Mouse (Mus musculus) embryonic fibroblast, embryonic 13.5 days (primary cell): ENCODE measurements around the gene Reg1. TPM values are rescaled to one million over a fixed set of nuclear protein-coding genes. Genes with fewer than 3 reads are reported as not detected.
"Not testable (repeated sequence)": the region's sequence is repeated elsewhere in the genome, so short reads cannot be mapped to it uniquely, and the experiment has no call there.

ENCODE experiments used
- H3K27ac ChIP-seq: 2 replicates; pipeline ENCODE4 v1.5.1; 2012; ENCODE audit warnings: low read length, control low read depth, inconsistent platforms; ENCODE audit not compliant: insufficient read depth
- H3K4me1 ChIP-seq: 2 replicates; pipeline ENCODE4 v1.6.1; 2011; ENCODE audit warnings: low read length; ENCODE audit not compliant: control insufficient read depth, insufficient read depth
- H3K4me3 ChIP-seq: 2 replicates; pipeline ENCODE4 v1.5.1; 2011; ENCODE audit warnings: mild to moderate bottlenecking, control low read depth, low read length; ENCODE audit not compliant: insufficient read depth
- CTCF ChIP-seq: IDR thresholded peaks from 2 replicates; pipeline ENCODE4 v1.5.1; 2011; ENCODE audit warnings: mild to moderate bottlenecking, control low read depth, low read length, moderate library complexity, borderline replicate concordance; ENCODE audit not compliant: insufficient read depth
- POLR2A ChIP-seq: IDR thresholded peaks from 2 replicates; pipeline ENCODE4 v1.6.1; 2011; ENCODE audit warnings: low read depth, mild to moderate bottlenecking, control low read depth, low read length, moderate library complexity
- polyA plus RNA-seq: library from polyadenylated mRNA; stranded (reverse); fragments of >200 nt; gene quantifications from 2 replicates; pipeline ENCODE4 v1.2.4, GENCODE M21; 2011; ENCODE audit warnings: low read depth; ENCODE audit not compliant: missing spikeins, insufficient read length

Reg1 gene
- not detected in 2 replicates for polyA plus RNA-seq

- not testable (repeated sequence) for H3K27ac ChIP-seq, H3K4me3 ChIP-seq, H3K4me1 ChIP-seq
Observed at GRCm38 (mm10) chr6:78422411-78422810, at the start of gene Reg1. Reg1 (plus strand) TSS chr6:78422711.

- Histone ChIP-seq H3K27ac (no peak within 1 kb of the TSS), H3K4me3 (no peak within 1 kb of the TSS), H3K4me1 (no peaks in the 10 kb centered on the region)
- TF ChIP-seq POLR2A (no peak), CTCF (no peak)
Observed at GRCm38 (mm10) chr6:78378765-78379164, 43.7 kb upstream of the Reg1 start, which contains the start of gene Reg3d. Reg3d (minus strand) TSS chr6:78378865.

DNA sequence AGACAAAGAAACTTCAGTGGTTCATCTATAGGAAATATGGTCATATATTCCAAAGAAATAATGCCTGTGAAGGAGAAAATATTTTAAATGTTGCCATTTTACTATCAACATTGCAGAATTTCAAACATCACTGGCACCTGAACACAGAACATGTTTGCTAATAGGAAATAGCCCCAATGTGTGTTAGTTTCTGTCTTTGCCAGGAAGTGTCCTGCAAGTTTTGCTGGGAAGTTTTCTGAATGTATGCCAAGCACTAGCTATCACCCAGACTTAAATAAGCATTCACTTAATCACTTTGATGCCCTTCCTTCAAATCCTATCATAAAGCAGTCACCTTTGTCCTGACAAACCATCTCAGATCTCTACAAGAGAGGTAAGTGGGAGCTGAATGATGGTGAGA lies 42.1 kb upstream of the Reg1 start, which contains the start of gene Reg3a:
Gene Reg3a (plus strand): TSS at position 301 of the 400 bp plus-strand sequence.
- Histone ChIP-seq H3K27ac (no peak within 1 kb of the TSS), H3K4me3 (no peak within 1 kb of the TSS), H3K4me1 (no peaks in the 10 kb centered on the region)
- TF ChIP-seq POLR2A, result no peak
- TF ChIP-seq CTCF, result no peak

- no peak overlapping the region for H3K4me3 ChIP-seq
- H3K4me1 ChIP-seq, result no peaks in the 10 kb centered on the region
- H3K27ac ChIP-seq, result no peak overlapping the region
- TF ChIP-seq POLR2A (no peak), CTCF (no peak)
Observed at GRCm38 (mm10) chr6:78385609-78386008, 36.9 kb upstream of the Reg1 start.

- H3K27ac ChIP-seq, H3K4me1 ChIP-seq: not testable (repeated sequence)
Observed at GRCm38 (mm10) chr6:78395323-78395722, 27.2 kb upstream of the Reg1 start, which contains the start of gene Reg2. Reg2 (plus strand) TSS chr6:78395623.

DNA sequence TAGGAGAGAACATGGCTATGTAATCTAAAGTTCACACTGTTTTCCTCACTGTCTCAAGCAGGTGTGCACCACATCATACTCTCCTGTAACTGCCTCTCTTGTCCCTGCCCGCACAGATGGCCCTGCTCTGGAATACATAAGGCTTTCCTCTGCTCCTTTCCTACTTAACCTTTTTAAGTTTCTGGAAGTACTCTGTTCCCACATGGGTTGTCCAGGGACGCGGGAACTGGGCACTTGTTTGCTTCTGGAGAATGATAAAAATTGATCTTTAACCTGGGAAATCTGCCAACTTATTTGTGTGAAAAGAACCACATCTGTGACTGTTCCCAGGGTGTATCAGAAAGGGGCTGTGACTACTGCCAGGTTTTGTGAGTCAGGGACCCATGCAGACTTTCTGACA lies 3.0 kb downstream of the Reg1 start:
- no peak overlapping the region for H3K4me3 ChIP-seq

More at GRCm38 (mm10) chr6:78395323-78395722, 27.2 kb upstream of the Reg1 start, which contains the start of gene Reg2:
- H3K4me3 ChIP-seq, result not testable (repeated sequence)

GRCm38 (mm10) chr6:78447202-78447601 lies 24.7 kb downstream of the Reg1 start:
- no peaks in the 10 kb centered on the region for H3K4me1 ChIP-seq
- TF ChIP-seq CTCF, result no peak
- TF ChIP-seq POLR2A, result no peak
- H3K4me3 ChIP-seq, result no peak overlapping the region
- H3K27ac ChIP-seq, result no peak overlapping the region

More for the DNA sequence above, 3.0 kb downstream of the Reg1 start:
- TF ChIP-seq POLR2A (no peak), CTCF (no peak)
- Histone ChIP-seq H3K4me1 (no peaks in the 10 kb centered on the region), H3K27ac (no peak overlapping the region)

- TF ChIP-seq CTCF, result no peak
- no peak for TF ChIP-seq POLR2A
- Histone ChIP-seq H3K4me1 (no peaks in the 10 kb centered on the region), H3K4me3 (no peak overlapping the region), H3K27ac (no peak overlapping the region)
Observed at GRCm38 (mm10) chr6:78448409-78448808, 25.9 kb downstream of the Reg1 start.

GRCm38 (mm10) chr6:78452804-78453203 lies 30.3 kb downstream of the Reg1 start:
- Histone ChIP-seq H3K4me1 (no peaks in the 10 kb centered on the region), H3K27ac (no peak overlapping the region), H3K4me3 (no peak overlapping the region)
- TF ChIP-seq POLR2A (no peak), CTCF (no peak)

DNA sequence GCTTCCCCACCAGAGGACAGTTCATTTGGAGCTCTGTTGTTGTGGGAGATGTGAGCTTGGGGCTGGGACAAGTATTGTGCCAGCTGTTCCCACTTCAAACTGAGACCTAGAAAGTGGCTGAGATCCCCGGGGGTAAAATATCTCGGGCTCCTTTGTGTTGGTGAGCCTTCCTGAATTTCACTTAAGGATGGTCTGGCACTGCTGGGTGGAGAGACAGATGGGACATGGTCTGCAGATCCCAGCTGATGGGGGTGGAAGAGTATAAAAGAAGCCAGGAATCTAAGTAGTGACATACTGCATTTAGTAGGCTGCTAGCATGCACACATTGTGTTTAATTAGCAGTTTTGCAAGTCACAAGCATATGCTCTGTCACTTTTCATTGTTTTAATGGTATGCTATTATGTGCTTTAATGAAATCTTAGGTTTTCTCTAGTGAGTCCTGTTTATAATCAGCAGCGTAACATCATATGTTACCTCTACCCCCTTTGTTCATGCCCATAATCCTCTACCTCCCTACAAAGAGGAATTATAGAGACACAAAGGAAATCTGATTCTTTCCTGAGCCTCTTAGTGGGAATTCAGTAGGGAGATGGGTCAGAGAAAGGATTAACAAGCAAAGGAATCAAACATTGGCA lies 37.8 kb downstream of the Reg1 start:
- Histone ChIP-seq H3K27ac (no peak overlapping the region), H3K4me3 (no peak overlapping the region), H3K4me1 (no peaks in the 10 kb centered on the region)
- TF ChIP-seq CTCF (no peak), POLR2A (no peak)
